Mouse (Mus musculus) ES-Bruce4 (cell line): ENCODE data around the gene Rhou.

ENCODE experiments used
- CTCF ChIP-seq: IDR thresholded peaks from one replicate; pipeline ENCODE4 v1.8.1; 2011; ENCODE audit warnings: low read depth, low read length
- POLR2A ChIP-seq: IDR thresholded peaks from one replicate; pipeline ENCODE4 v1.8.1; 2011; ENCODE audit warnings: low read length; ENCODE audit not compliant: insufficient read depth

GRCm38 (mm10) chr8:123657826-123658225 is 4.1 kb downstream of the Rhou start:
- TF ChIP-seq POLR2A (no peak), CTCF (no peak)
